Mouse (Mus musculus): Measurements from ENCODE around the gene Htra3.

Gene Htra3

GRCm38 (mm10) chr5:35612722-35613121, 66.9 kb downstream of the Htra3 start:
- no peak for DNase-seq (ENCODE audit: low spot score in 2 of 2)

DNA sequence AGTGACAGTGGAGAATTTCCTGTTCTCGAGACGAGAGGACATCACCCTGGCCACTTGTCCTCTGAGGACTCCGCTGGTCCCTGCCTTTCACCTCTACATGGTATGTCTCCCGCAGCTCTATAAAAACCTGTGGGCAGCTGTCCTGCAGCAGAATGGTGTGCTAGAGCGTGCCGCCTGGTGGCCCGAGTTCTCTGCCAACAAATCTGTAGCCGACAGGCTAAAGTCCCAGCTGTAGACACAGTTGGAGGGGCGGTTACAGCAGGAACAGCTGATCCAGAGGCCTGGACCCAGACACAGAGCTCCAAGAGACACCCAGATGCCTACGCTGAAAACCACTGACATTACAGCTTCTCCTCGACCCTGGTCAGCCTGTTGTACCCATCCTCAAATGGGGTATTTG, 67.7 kb downstream of the Htra3 start:
- DNase-seq (ENCODE audit: low spot score in 2 of 2) = no peak

- DNase-seq (ENCODE audit: low spot score in 2 of 2) = no peak
These were observed 68.4 kb downstream of the Htra3 start for GRCm38 (mm10) chr5:35611170-35611569.

- no peak for DNase-seq (ENCODE audit: low spot score in 2 of 2)
These were observed 69.2 kb downstream of the Htra3 start for GRCm38 (mm10) chr5:35610381-35610780.

- DNase-seq (ENCODE audit: low spot score in 2 of 2) = no peak
These were observed 69.6 kb downstream of the Htra3 start for GRCm38 (mm10) chr5:35609971-35610370.

- peak in 1 of 2 experiments; percentile 14 for DNase-seq (ENCODE audit: low spot score in 2 of 2)
These were observed 70.2 kb downstream of the Htra3 start for GRCm38 (mm10) chr5:35609381-35609780.

DNA sequence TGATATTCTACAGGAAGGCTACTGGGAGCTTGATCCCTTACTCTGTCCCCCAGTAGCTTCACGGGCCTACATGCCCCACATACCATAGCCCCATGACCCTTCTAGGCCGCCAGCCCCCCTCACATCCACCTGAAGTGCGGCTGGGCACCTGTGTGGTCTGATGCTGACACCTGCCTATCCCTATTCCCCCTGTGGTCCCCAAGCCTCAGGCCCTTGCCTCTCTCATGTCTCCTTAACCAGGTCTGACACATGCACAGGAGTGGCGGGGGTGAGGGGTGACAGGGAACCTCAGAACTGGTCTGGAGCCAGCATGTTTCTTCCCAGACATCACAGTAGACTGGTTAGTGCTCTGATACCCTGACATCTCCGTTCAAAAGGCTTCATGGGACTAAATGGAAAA, 71.0 kb downstream of the Htra3 start:
- no peak for DNase-seq (ENCODE audit: low spot score in 2 of 2)

DNA sequence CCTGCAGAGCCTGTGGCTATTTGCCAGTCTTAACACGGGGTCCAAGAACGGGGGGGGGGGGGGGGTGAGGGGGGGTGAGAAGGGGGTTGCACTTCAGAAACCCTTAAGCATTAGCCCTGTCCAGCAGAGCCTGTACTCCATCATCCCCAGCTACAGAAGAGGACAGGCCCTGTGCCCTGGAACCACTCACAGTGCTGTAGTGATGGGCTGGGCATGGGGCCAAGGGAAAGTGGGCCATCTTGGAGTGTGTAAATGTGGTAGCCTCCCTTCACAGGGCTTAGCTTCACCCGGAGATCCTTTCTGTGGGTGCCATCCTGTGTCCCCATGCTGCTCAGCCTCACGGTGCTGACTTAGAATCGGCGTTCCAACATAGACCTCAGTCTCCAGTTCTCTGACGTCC, 71.8 kb downstream of the Htra3 start:
- peak in 1 of 2 experiments; percentile 19 for DNase-seq (ENCODE audit: low spot score in 2 of 2)

DNA sequence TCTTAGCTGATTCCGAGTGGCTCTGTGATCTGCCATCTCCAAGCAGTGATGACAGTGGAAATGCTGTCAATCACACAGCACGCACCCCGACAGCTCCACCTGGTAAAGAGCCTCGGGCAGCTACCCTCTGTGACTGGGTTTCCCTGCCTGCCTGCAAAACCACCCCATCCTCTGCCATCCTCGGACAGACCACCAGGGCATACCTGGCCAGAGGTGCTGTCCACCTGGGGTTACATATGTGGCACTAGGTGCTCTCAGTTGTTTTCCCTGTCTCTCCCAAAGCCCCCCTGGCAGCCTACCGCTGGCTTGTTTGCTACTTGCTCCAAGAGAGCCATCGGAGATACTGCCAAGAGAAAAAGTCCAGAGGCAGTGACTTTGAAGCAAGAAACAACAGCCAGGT, 72.8 kb downstream of the Htra3 start:
- no peak for DNase-seq (ENCODE audit: low spot score in 2 of 2)

- no peak for DNase-seq (ENCODE audit: low spot score in 2 of 2)
These were observed 74.2 kb downstream of the Htra3 start for GRCm38 (mm10) chr5:35605355-35605754.

All from frontal cortex, postnatal 10 days (tissue).